Mouse (Mus musculus) mesoderm, embryonic 11.5 days (tissue): ENCODE measurements around the gene Sptbn1.

Experiments used
- DNase-seq: peaks from one replicate; pipeline ENCODE4 v3.0.0-alpha.2; 2012; ENCODE audit warnings: low read depth, low spot score

Gene Sptbn1

GRCm38 (mm10) chr11:30132581-30132980 is 135.4 kb downstream of the Sptbn1 start:
- DNase-seq: no peak

GRCm38 (mm10) chr11:30131640-30132039 is 136.3 kb downstream of the Sptbn1 start:
- DNase-seq: no peak

- DNase-seq: no peak
These were observed 138.6 kb downstream of the Sptbn1 start for GRCm38 (mm10) chr11:30129339-30129738.

- no peak for DNase-seq
These were observed 141.1 kb downstream of the Sptbn1 start for GRCm38 (mm10) chr11:30126840-30127239.

- no peak for DNase-seq
These were observed 149.9 kb downstream of the Sptbn1 start for GRCm38 (mm10) chr11:30118038-30118437.

GRCm38 (mm10) chr11:30113631-30114030 is 154.3 kb downstream of the Sptbn1 start:
- no peak for DNase-seq

- no peak for DNase-seq
These were observed 157.3 kb downstream of the Sptbn1 start for GRCm38 (mm10) chr11:30110634-30111033.

- DNase-seq: no peak
These were observed 163.8 kb downstream of the Sptbn1 start for GRCm38 (mm10) chr11:30104177-30104576.

GRCm38 (mm10) chr11:30102594-30102993 is 165.4 kb downstream of the Sptbn1 start:
- DNase-seq: no peak

- no peak for DNase-seq
These were observed 166.2 kb downstream of the Sptbn1 start for GRCm38 (mm10) chr11:30101796-30102195.

GRCm38 (mm10) chr11:30101162-30101561 is 166.8 kb downstream of the Sptbn1 start:
- no peak for DNase-seq

- DNase-seq: no peak
These were observed 168.1 kb downstream of the Sptbn1 start for GRCm38 (mm10) chr11:30099916-30100315.

- DNase-seq: no peak
These were observed 172.7 kb downstream of the Sptbn1 start for GRCm38 (mm10) chr11:30095212-30095773.

- DNase-seq: no peak
These were observed 176.1 kb downstream of the Sptbn1 start for GRCm38 (mm10) chr11:30091892-30092291.

GRCm38 (mm10) chr11:30085114-30085513 is 182.9 kb downstream of the Sptbn1 start:
- peak; percentile 32 for DNase-seq

- peak; percentile 24 for DNase-seq
These were observed 210.7 kb downstream of the Sptbn1 start for GRCm38 (mm10) chr11:30057299-30057698.
